ENCODE assay signal across 31 mouse cellular contexts in genomic region chr10:41183975-41184374, GRCm38 (mm10).
DNase-seq lines count a peak whose midpoint lies in the region; ATAC-seq and TF ChIP-seq lines count a peak whose summit lies in the region.
"Had no signal": no experiment of that assay in that cellular context is flagged by ENCODE, and none has a peak within 500 bp of the region (broad histone marks: within the 10 kb centered on the region; RNA-seq: fewer than 3 reads in every experiment).

No protein-coding gene starts in this region.

- no peak overlapping the region for H3K4me2 ChIP-seq in intestine, embryonic 14.5 days (ENCODE audit: low read length)
- no peak overlapping the region for H3K4me2 ChIP-seq in intestine, embryonic 16.5 days (ENCODE audit: low read depth, low read length)
- H3K4me2 ChIP-seq in kidney, embryonic 16.5 days (replicated peaks; ENCODE audit: low read depth, low read length): no peak overlapping the region
- H3K4me2 ChIP-seq in CH12.LX (ENCODE audit: insufficient read depth, low read depth, poor library complexity, severe bottlenecking): no peak overlapping the region
- H3K4me2 ChIP-seq: embryonic facial prominence, embryonic 13.5 days; heart, embryonic 12.5 days; heart, embryonic 15.5 days; hindbrain, embryonic 12.5 days; hindbrain, embryonic 15.5 days had no signal

- no peak overlapping the region for H3K4me3 ChIP-seq in intestine, embryonic 14.5 days (ENCODE audit: low read depth, low read length)
- no peak overlapping the region for H3K4me3 ChIP-seq in intestine, embryonic 16.5 days (ENCODE audit: low read length)
- no peak overlapping the region for H3K4me3 ChIP-seq in kidney, embryonic 16.5 days (ENCODE audit: low read length)
- no peak overlapping the region for H3K4me3 ChIP-seq in CH12.LX (replicated peaks in 1 of 3; ENCODE audit: low read depth in 2 of 3, low read length in 2 of 3, poor library complexity in 1 of 3)
- no peak overlapping the region for H3K4me3 ChIP-seq in hindbrain, embryonic 10.5 days
- H3K4me3 ChIP-seq: embryonic facial prominence, embryonic 10.5 days; embryonic facial prominence, embryonic 13.5 days; erythroblast, embryonic 14.5 days; gastrocnemius, adult 2 months; heart, embryonic 12.5 days; heart, embryonic 15.5 days; hindbrain, embryonic 12.5 days; hindbrain, embryonic 15.5 days had no signal

- H3K36me3 ChIP-seq in intestine, embryonic 14.5 days (ENCODE audit: control insufficient read depth, insufficient read depth, low read length): no peaks in the 10 kb centered on the region
- no peaks in the 10 kb centered on the region for H3K36me3 ChIP-seq in intestine, embryonic 16.5 days (ENCODE audit: control insufficient read depth, insufficient read depth, low read length)
- 0 out of 2 replicates have a peak, but pooled peaks cover 3% of the 10 kb centered on the region for H3K36me3 ChIP-seq in kidney, embryonic 16.5 days (ENCODE audit: insufficient read depth, low read length)
- H3K36me3 ChIP-seq in CH12.LX (replicated peaks in 1 of 2; ENCODE audit: control insufficient read depth in 1 of 2, insufficient read depth in 1 of 2, low read length in 1 of 2): peaks cover 6 to 20% of the 10 kb centered on the region in 2 experiments
- H3K36me3 ChIP-seq in hindbrain, embryonic 10.5 days: no peaks in the 10 kb centered on the region
- H3K36me3 ChIP-seq: embryonic facial prominence, embryonic 10.5 days; hindbrain, embryonic 12.5 days had no signal

- dilution Hi-C loops in CH12.LX (cut with MboI; ENCODE audit: extremely low pct_ligation_motif_present, extremely low pct_unique_long_range_greater_than_20kb, low sequenced_read_pairs): no loop called here

- TF ChIP-seq EP300 in CH12.LX (IDR thresholded peaks at IDR 0.05; ENCODE audit: low read length): no peak

- in situ Hi-C loops in CH12.LX (cut with MboI; ENCODE audit: low pct_ligation_motif_present, low pct_unique_long_range_greater_than_20kb, low sequenced_read_pairs): no loop called here

- ATAC-seq in intestine, embryonic 14.5 days (replicated peaks; ENCODE audit: low FRiP score, low TSS enrichment, low read depth): no peak
- ATAC-seq in intestine, embryonic 16.5 days: no peak
- peak; percentile 73; the same call in 1 of the 2 replicates for ATAC-seq in kidney, embryonic 16.5 days (ENCODE audit: low FRiP score, low TSS enrichment)
- ATAC-seq: forebrain, embryonic 14.5 days; forebrain, postnatal 0 days; Patski had no signal

- no peak overlapping the region for H3K27ac ChIP-seq in intestine, embryonic 14.5 days (ENCODE audit: low read depth)
- H3K27ac ChIP-seq in intestine, embryonic 16.5 days (ENCODE audit: low read length): no peak overlapping the region
- no peak overlapping the region for H3K27ac ChIP-seq in kidney, embryonic 16.5 days (ENCODE audit: low read length)
- no peak overlapping the region for H3K27ac ChIP-seq in CH12.LX (ENCODE audit: insufficient read depth, low read depth)
- no peak overlapping the region for H3K27ac ChIP-seq in hindbrain, embryonic 10.5 days
- H3K27ac ChIP-seq: embryonic facial prominence, embryonic 10.5 days; embryonic facial prominence, embryonic 13.5 days; gastrocnemius, adult 2 months; heart, embryonic 15.5 days; hindbrain, embryonic 12.5 days; hindbrain, embryonic 15.5 days had no signal

- DNase-seq in intestine, embryonic 14.5 days (ENCODE audit: low spot score): peak; percentile 31
- DNase-seq in kidney, postnatal 10 days: no peak
- DNase-seq in A20 (ENCODE audit: low read depth, low spot score): peak; percentile 63
- DNase-seq in CH12.LX (ENCODE audit: extremely low read depth): peak; percentile 12
- DNase-seq in urinary bladder, postnatal 14 days (ENCODE audit: low spot score): no peak
- no peak for DNase-seq in hindbrain, embryonic 10.5 days (ENCODE audit: low spot score)
- DNase-seq: adrenal gland, postnatal 10 days; adrenal gland, postnatal 36 days; cerebellum, adult 11-12 months; cerebellum, adult 8-10 months; cerebellum, postnatal 10 days; cerebellum, postnatal 36 days; embryo, embryonic 11 days; forebrain, postnatal 0 days; gastrocnemius, adult 2 months; gastrocnemius, postnatal 14 days; heart, adult 18-20 months; heart, postnatal 14 days; heart, postnatal 4 days had no signal

- 90% methylated on average over 3 of the region's 3 CpGs for WGBS in intestine, embryonic 14.5 days
- WGBS in intestine, embryonic 16.5 days: 85% methylated on average over 3 of the region's 3 CpGs
- 42% methylated on average over 3 of the region's 3 CpGs for WGBS in kidney, embryonic 16.5 days
- WGBS in hindbrain, embryonic 10.5 days: 80% methylated on average over 3 of the region's 3 CpGs

- H3K9me3 ChIP-seq in intestine, embryonic 14.5 days (ENCODE audit: control insufficient read depth, low read length): no peaks in the 10 kb centered on the region
- H3K9me3 ChIP-seq in intestine, embryonic 16.5 days (ENCODE audit: control insufficient read depth, low read length): no peaks in the 10 kb centered on the region
- H3K9me3 ChIP-seq in kidney, embryonic 16.5 days (ENCODE audit: low read length): no peaks in the 10 kb centered on the region
- H3K9me3 ChIP-seq in CH12.LX (replicated peaks; ENCODE audit: low read length): no peaks in the 10 kb centered on the region
- H3K9me3 ChIP-seq in hindbrain, embryonic 10.5 days: no peaks in the 10 kb centered on the region
- H3K9me3 ChIP-seq: embryonic facial prominence, embryonic 10.5 days; embryonic facial prominence, embryonic 13.5 days; G1E; heart, embryonic 12.5 days; heart, embryonic 15.5 days; hindbrain, embryonic 12.5 days; hindbrain, embryonic 15.5 days had no signal

- no peaks in the 10 kb centered on the region for H3K79me2 ChIP-seq in CH12.LX (replicated peaks; ENCODE audit: control insufficient read depth, extremely low read depth, insufficient read depth, poor library complexity, severe bottlenecking)

- no peak for TF ChIP-seq CTCF in CH12.LX (conservative IDR thresholded peaks at IDR 0.05 in 1 of 2, IDR thresholded peaks at IDR 0.05 in 1 of 2; ENCODE audit: low read depth in 2 of 2, low read length in 2 of 2)

- H3K27me3 ChIP-seq in intestine, embryonic 14.5 days (replicated peaks; ENCODE audit: control insufficient read depth, insufficient read depth, low read length): no peaks in the 10 kb centered on the region
- H3K27me3 ChIP-seq in intestine, embryonic 16.5 days (replicated peaks; ENCODE audit: control insufficient read depth, insufficient read depth, low read length): no peaks in the 10 kb centered on the region
- no peaks in the 10 kb centered on the region for H3K27me3 ChIP-seq in kidney, embryonic 16.5 days (ENCODE audit: insufficient read depth, low read length)
- no peaks in the 10 kb centered on the region for H3K27me3 ChIP-seq in CH12.LX (replicated peaks)
- peaks cover 13% of the 10 kb centered on the region; the same call in 1 of the 2 replicates for H3K27me3 ChIP-seq in hindbrain, embryonic 10.5 days (ENCODE audit: insufficient read depth, poor library complexity, severe bottlenecking)
- H3K27me3 ChIP-seq: heart, embryonic 12.5 days; heart, embryonic 15.5 days; hindbrain, embryonic 12.5 days; hindbrain, embryonic 15.5 days; Patski had no signal

- no peak for TF ChIP-seq RAD21 in CH12.LX (IDR thresholded peaks at IDR 0.05; ENCODE audit: low read depth, low read length)

- H3K4me1 ChIP-seq in intestine, embryonic 14.5 days (replicated peaks; ENCODE audit: control insufficient read depth, insufficient read depth, low read length): no peaks in the 10 kb centered on the region
- H3K4me1 ChIP-seq in intestine, embryonic 16.5 days (ENCODE audit: control insufficient read depth, insufficient read depth, low read length): no peaks in the 10 kb centered on the region
- H3K4me1 ChIP-seq in kidney, embryonic 16.5 days (ENCODE audit: insufficient read depth, low read length): no peaks in the 10 kb centered on the region
- peaks cover 0 to 10% of the 10 kb centered on the region in 2 experiments; a peak in 3 of 4 replicates for H3K4me1 ChIP-seq in CH12.LX (ENCODE audit: control insufficient read depth in 1 of 2, insufficient read depth in 2 of 2)
- peaks cover 6% of the 10 kb centered on the region; the same call in 1 of the 2 replicates for H3K4me1 ChIP-seq in hindbrain, embryonic 10.5 days (replicated peaks)
- H3K4me1 ChIP-seq: embryonic facial prominence, embryonic 10.5 days; embryonic facial prominence, embryonic 13.5 days; heart, embryonic 12.5 days; heart, embryonic 15.5 days; hindbrain, embryonic 12.5 days; hindbrain, embryonic 15.5 days had no signal

- H3K9ac ChIP-seq in intestine, embryonic 14.5 days (ENCODE audit: low read length): no peak overlapping the region
- no peak overlapping the region for H3K9ac ChIP-seq in intestine, embryonic 16.5 days (ENCODE audit: low read depth, low read length)
- no peak overlapping the region for H3K9ac ChIP-seq in kidney, embryonic 16.5 days (replicated peaks; ENCODE audit: low read length)
- H3K9ac ChIP-seq in CH12.LX (ENCODE audit: insufficient read depth, low read depth): no peak overlapping the region
- H3K9ac ChIP-seq: embryonic facial prominence, embryonic 13.5 days; forebrain, postnatal 0 days; heart, embryonic 12.5 days; heart, embryonic 15.5 days; hindbrain, embryonic 12.5 days; hindbrain, embryonic 15.5 days had no signal

- TF ChIP-seq POLR2A in CH12.LX (IDR thresholded peaks at IDR 0.05; ENCODE audit: low read depth, low read length): no peak

TF ChIP-seq in CH12.LX, 34 proteins besides CTCF, POLR2A, EP300 and RAD21:
- TF ChIP-seq KAT2A (IDR thresholded peaks at IDR 0.05; ENCODE audit: insufficient replicate concordance, low read length) (no peak), CHD2 (IDR thresholded peaks at IDR 0.05; ENCODE audit: low read length) (no peak), GABPA (IDR thresholded peaks at IDR 0.05; ENCODE audit: insufficient replicate concordance, low read depth, low read length) (no peak), JUN (IDR thresholded peaks at IDR 0.05; ENCODE audit: insufficient read depth, low read depth, low read length) (no peak)

Comparison
In these comparisons a context has a peak if more than half of its experiments do, and no peak if none do; other contexts are left out.
1. DNase-seq: peak in intestine, embryonic 14.5 days (single experiment), A20 (single experiment) and CH12.LX (single experiment); none in kidney, postnatal 10 days (single experiment), urinary bladder, postnatal 14 days (single experiment) and hindbrain, embryonic 10.5 days (single experiment).